Mouse (Mus musculus) liver, postnatal 0 days (tissue): ENCODE measurements around the gene Gm10721. TPM values are rescaled to one million over a fixed set of nuclear protein-coding genes. Genes with fewer than 3 reads are reported as not detected.
A peak's percentile ranks its signal among the peaks of the same experiment; 100 is the strongest.
"Not testable (repeated sequence)": the region's sequence is repeated elsewhere in the genome, so short reads cannot be mapped to it uniquely, and the experiment has no call there.

Source experiments
- ATAC-seq: fragments of 200-750 bp; cut with Nextera tagmentation; 2 replicates; pipeline ENCODE4 v1.8.0; 2017; ENCODE audit warnings: mild to moderate bottlenecking, moderate library complexity
- DNase-seq: peaks from one replicate; pipeline ENCODE4 v3.0.0-alpha.2; 2016
- H3K27ac ChIP-seq: fragments of 300-500 bp; sonication (generic); 2 replicates; pipeline ENCODE4 v1.5.1; 2014; ENCODE audit warnings: antibody characterized with exemption, moderate library complexity, mild to moderate bottlenecking, low read depth
- H3K27me3 ChIP-seq: fragments of 300-500 bp; sonication (generic); 2 replicates; pipeline ENCODE4 v1.6.1; 2014; ENCODE audit warnings: low read length, control low read depth, mixed read lengths; ENCODE audit not compliant: insufficient read depth
- H3K36me3 ChIP-seq: fragments of 300-500 bp; sonication (generic); replicated peaks from 2 replicates; pipeline ENCODE4 v1.6.1; 2014; ENCODE audit warnings: mild to moderate bottlenecking, control low read depth, low read length, moderate library complexity, mixed read lengths; ENCODE audit not compliant: insufficient read depth
- H3K4me1 ChIP-seq: fragments of 300-500 bp; sonication (generic); 2 replicates; pipeline ENCODE4 v1.6.1; 2014; ENCODE audit warnings: antibody characterized with exemption, mild to moderate bottlenecking, control low read depth; ENCODE audit not compliant: insufficient read depth
- H3K4me2 ChIP-seq: fragments of 300-500 bp; sonication (generic); 2 replicates; pipeline ENCODE4 v1.6.1; 2014; ENCODE audit warnings: low read depth, mild to moderate bottlenecking, low read length, moderate library complexity, mixed read lengths
- H3K4me3 ChIP-seq: fragments of 300-500 bp; sonication (generic); 2 replicates; pipeline ENCODE4 v1.5.1; 2014; ENCODE audit warnings: low read depth, low read length
- H3K9ac ChIP-seq: fragments of 300-500 bp; sonication (generic); replicated peaks from 2 replicates; pipeline ENCODE4 v1.6.1; 2014; ENCODE audit warnings: mild to moderate bottlenecking, moderate library complexity
- H3K9me3 ChIP-seq: fragments of 300-500 bp; sonication (generic); 2 replicates; pipeline ENCODE4 v1.6.1; 2016; ENCODE audit warnings: mild to moderate bottlenecking, control low read depth, low read length, mixed read lengths
- CTCF ChIP-seq: sonication (generic); IDR thresholded peaks from 2 replicates; pipeline ENCODE4 v1.5.1; 2016; ENCODE audit warnings: antibody characterized with exemption, low read depth
- EP300 ChIP-seq: IDR thresholded peaks from 2 replicates; pipeline ENCODE4 v1.6.1; 2016; ENCODE audit warnings: antibody characterized with exemption, low read depth, mild to moderate bottlenecking
- WGBS: fragments of 180-500 bp; shearing (Covaris S2); extraction: QIAGEN DNeasy Blood & Tissue Kit; methylation state at CpG from one replicate; pipeline ENCODE4 v1.1.7; 2014; ENCODE audit not compliant: insufficient replicate concordance; 5-methylcytosine and 5-hydroxymethylcytosine counted together
- polyA plus RNA-seq: library from polyadenylated mRNA; unstranded; fragments of >200 nt; fragmentation: Nextera tagmentation; extraction: Ambion mirVana; gene quantifications from 2 replicates; pipeline ENCODE4 v1.2.1, GENCODE M21; 2015

The Gm10721 gene
- polyA plus RNA-seq, result not detected in 2 replicates

DNA sequence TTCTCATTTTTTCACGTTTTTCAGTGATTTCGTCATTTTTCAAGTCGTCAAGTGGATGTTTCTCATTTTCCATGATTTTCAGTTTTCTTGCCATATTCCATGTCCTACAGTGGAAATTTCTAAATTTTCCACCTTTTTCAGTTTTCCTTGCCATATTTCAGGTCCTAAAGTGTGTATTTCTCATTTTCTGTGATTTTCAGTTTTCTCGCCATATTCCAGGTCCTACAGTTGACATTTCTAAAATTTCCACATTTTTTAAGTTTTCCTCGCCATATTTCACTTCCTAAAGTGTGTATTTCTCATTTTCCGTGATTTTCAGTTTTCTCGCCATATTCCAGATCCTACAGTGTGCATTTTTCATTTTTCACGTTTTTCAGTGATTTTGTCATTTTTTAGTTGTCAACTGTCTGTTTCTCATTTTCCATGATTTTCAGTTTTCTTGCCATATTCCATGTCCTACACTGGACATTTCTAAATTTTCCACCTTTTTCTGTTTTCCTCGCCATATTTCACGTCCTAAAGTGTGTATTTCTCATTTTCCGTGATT, at the start of gene Gm10721:
Gene Gm10721, plus strand, starts transcription at position 408 of the 547 bp plus-strand sequence.
- not testable (repeated sequence) for H3K27ac ChIP-seq, H3K9me3 ChIP-seq, H3K4me1 ChIP-seq, H3K4me3 ChIP-seq, DNase-seq, H3K36me3 ChIP-seq, H3K9ac ChIP-seq, H3K27me3 ChIP-seq, H3K4me2 ChIP-seq
- no CpG with 5 or more reads among the region's 11 CpGs for whole genome bisulfite sequencing
- peak; percentile 41 for ATAC-seq

- H3K27ac ChIP-seq, H3K9ac ChIP-seq, H3K9me3 ChIP-seq, H3K36me3 ChIP-seq, H3K27me3 ChIP-seq, H3K4me3 ChIP-seq, ATAC-seq, H3K4me2 ChIP-seq, H3K4me1 ChIP-seq: not testable (repeated sequence)
- 62% methylated on average over 12 of the region's 12 CpGs for WGBS
- DNase-seq, result peak; percentile 12
These were observed 12.4 kb upstream of the Gm10721 start, which contains the start of gene Gm10722 for GRCm38 (mm10) chr9:3000445-3000972. Gene Gm10722, plus strand, starts transcription at chr9:3000922.

GRCm38 (mm10) chr9:3001006-3001405, 11.9 kb upstream of the Gm10721 start:
- not testable (repeated sequence) for H3K4me2 ChIP-seq, H3K4me1 ChIP-seq, H3K9ac ChIP-seq, H3K4me3 ChIP-seq, ATAC-seq, H3K27me3 ChIP-seq, H3K9me3 ChIP-seq, H3K36me3 ChIP-seq, DNase-seq, H3K27ac ChIP-seq
- 59% methylated on average over 8 of the region's 8 CpGs for WGBS

GRCm38 (mm10) chr9:3001948-3002659, 10.8 kb upstream of the Gm10721 start:
- not testable (repeated sequence) for H3K4me2 ChIP-seq, H3K27me3 ChIP-seq, H3K9me3 ChIP-seq, H3K27ac ChIP-seq, H3K4me3 ChIP-seq, H3K9ac ChIP-seq, H3K4me1 ChIP-seq, H3K36me3 ChIP-seq
- peak; percentile 13 for DNase-seq
- ATAC-seq, result peak; percentile 72
- 0 out of 2 replicates have a peak, but pooled peaks have one; percentile 8 for TF ChIP-seq EP300
- peak; percentile 12; the same call in 1 of the 2 replicates for TF ChIP-seq CTCF
- 48% methylated on average over 8 of the region's 11 CpGs for WGBS

GRCm38 (mm10) chr9:3002794-3003396, 10.0 kb upstream of the Gm10721 start, which contains the start of gene Gm11168:
Gene Gm11168, plus strand, starts transcription at chr9:3003346.
- not testable (repeated sequence) for H3K4me2 ChIP-seq, H3K4me3 ChIP-seq, H3K9me3 ChIP-seq, H3K27me3 ChIP-seq, H3K9ac ChIP-seq, DNase-seq, H3K27ac ChIP-seq, ATAC-seq, H3K4me1 ChIP-seq, H3K36me3 ChIP-seq
- WGBS, result 65% methylated on average over 6 of the region's 14 CpGs

DNA sequence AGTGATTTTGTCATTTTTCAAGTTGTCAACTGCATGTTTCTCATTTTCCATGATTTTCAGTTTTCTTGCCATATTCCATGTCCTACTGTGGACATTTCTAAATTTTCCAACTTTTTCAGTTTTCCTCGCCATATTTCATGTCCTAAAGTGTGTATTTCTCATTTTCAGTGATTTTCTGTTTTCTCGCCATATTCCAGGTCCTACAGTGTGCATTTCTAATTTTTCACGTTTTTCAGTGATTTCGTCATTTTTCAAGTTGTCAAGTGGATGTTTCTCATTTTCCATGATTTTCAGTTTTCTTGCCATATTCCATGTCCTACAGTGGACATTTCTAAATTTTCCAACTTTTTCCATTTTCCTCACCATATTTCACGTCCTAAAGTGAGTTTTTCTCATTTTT, 6.8 kb upstream of the Gm10721 start:
- DNase-seq, H3K9ac ChIP-seq, H3K4me3 ChIP-seq, H3K4me1 ChIP-seq, H3K27me3 ChIP-seq, H3K27ac ChIP-seq, H3K9me3 ChIP-seq, H3K4me2 ChIP-seq, H3K36me3 ChIP-seq, ATAC-seq: not testable (repeated sequence)
- WGBS, result 79% methylated on average over 1 of the region's 5 CpGs

- ATAC-seq, result peak; percentile 54
- H3K9me3 ChIP-seq, H3K36me3 ChIP-seq, H3K9ac ChIP-seq, H3K27ac ChIP-seq, H3K4me3 ChIP-seq, H3K4me2 ChIP-seq, DNase-seq, H3K4me1 ChIP-seq, H3K27me3 ChIP-seq: not testable (repeated sequence)
- WGBS, result 61% methylated on average over 7 of the region's 8 CpGs
These were observed 6.3 kb upstream of the Gm10721 start for GRCm38 (mm10) chr9:3006636-3007035.

DNA sequence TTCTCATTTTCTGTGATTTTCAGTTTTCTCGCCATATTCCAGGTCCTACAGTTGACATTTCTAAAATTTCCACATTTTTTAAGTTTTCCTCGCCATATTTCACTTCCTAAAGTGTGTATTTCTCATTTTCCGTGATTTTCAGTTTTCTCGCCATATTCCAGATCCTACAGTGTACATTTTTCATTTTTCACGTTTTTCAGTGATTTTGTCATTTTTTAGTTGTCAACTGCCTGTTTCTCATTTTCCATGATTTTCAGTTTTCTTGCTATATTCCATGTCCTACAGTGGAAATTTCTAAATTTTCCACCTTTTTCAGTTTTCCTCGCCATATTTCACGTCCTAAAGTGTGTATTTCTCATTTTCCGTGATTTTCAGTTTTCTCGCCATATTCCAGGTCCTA, 5.7 kb upstream of the Gm10721 start:
- H3K9me3 ChIP-seq, DNase-seq, H3K27ac ChIP-seq, H3K9ac ChIP-seq, H3K4me2 ChIP-seq, H3K36me3 ChIP-seq, H3K4me3 ChIP-seq, ATAC-seq, H3K4me1 ChIP-seq, H3K27me3 ChIP-seq: not testable (repeated sequence)
- 73% methylated on average over 6 of the region's 9 CpGs for WGBS

DNA sequence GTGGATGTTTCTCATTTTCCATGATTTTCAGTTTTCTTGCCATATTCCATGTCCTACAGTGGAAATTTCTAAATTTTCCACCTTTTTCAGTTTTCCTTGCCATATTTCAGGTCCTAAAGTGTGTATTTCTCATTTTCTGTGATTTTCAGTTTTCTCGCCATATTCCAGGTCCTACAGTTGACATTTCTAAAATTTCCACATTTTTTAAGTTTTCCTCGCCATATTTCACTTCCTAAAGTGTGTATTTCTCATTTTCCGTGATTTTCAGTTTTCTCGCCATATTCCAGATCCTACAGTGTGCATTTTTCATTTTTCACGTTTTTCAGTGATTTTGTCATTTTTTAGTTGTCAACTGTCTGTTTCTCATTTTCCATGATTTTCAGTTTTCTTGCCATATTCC, 3.6 kb upstream of the Gm10721 start:
- H3K27ac ChIP-seq, H3K9me3 ChIP-seq, H3K4me2 ChIP-seq, H3K27me3 ChIP-seq, H3K9ac ChIP-seq, H3K4me1 ChIP-seq, DNase-seq, H3K4me3 ChIP-seq, H3K36me3 ChIP-seq: not testable (repeated sequence)
- peak; percentile 14; the same call in 1 of the 2 replicates for ATAC-seq
- no CpG with 5 or more reads among the region's 5 CpGs for WGBS
